Mouse (Mus musculus): ENCODE results near the gene Nupr1.

GRCm38 (mm10) chr7:126602650-126603049 lies 28.0 kb downstream of the Nupr1 start:
- no peak for TF ChIP-seq CTCF (conservative IDR thresholded peaks at IDR 0.05; ENCODE audit: low read length)
- no peak for TF ChIP-seq POU5F1 (IDR thresholded peaks at IDR 0.05; ENCODE audit: borderline replicate concordance, low read length)
